Mouse (Mus musculus) CD4-positive helper T cell, adult 2 months (primary cell): ENCODE measurements around the gene Gcnt2.
"Not testable (repeated sequence)": the region's sequence is repeated elsewhere in the genome, so short reads cannot be mapped to it uniquely, and the experiment has no call there.

Source experiments
- DNase-seq: peaks from one replicate; pipeline ENCODE4 v3.0.0-alpha.2; 2012; ENCODE audit warnings: low read depth, missing footprints, low spot score

The Gcnt2 gene

GRCm38 (mm10) chr13:40874021-40874420, 14.5 kb downstream of the Gcnt2 start:
- peak; percentile 17 for DNase-seq

GRCm38 (mm10) chr13:40875415-40875814, 15.9 kb downstream of the Gcnt2 start:
- no peak for DNase-seq

GRCm38 (mm10) chr13:40877589-40877988, 18.0 kb downstream of the Gcnt2 start:
- no peak for DNase-seq

GRCm38 (mm10) chr13:40880557-40880956, 21.0 kb downstream of the Gcnt2 start:
- no peak for DNase-seq

GRCm38 (mm10) chr13:40882606-40883005, 23.1 kb downstream of the Gcnt2 start:
- no peak for DNase-seq

GRCm38 (mm10) chr13:40883903-40884302, 24.3 kb downstream of the Gcnt2 start:
- DNase-seq: no peak

GRCm38 (mm10) chr13:40884878-40885277, 25.3 kb downstream of the Gcnt2 start:
- no peak for DNase-seq

GRCm38 (mm10) chr13:40885935-40886642, 26.5 kb downstream of the Gcnt2 start:
- no peak for DNase-seq

- DNase-seq: no peak
Observed at GRCm38 (mm10) chr13:40886643-40887381, 27.3 kb downstream of the Gcnt2 start.

- no peak for DNase-seq
Observed at GRCm38 (mm10) chr13:40890595-40890994, 31.0 kb downstream of the Gcnt2 start.

- DNase-seq: not testable (repeated sequence)
Observed at GRCm38 (mm10) chr13:40891369-40891768, 31.8 kb downstream of the Gcnt2 start.

- no peak for DNase-seq
Observed at GRCm38 (mm10) chr13:40892043-40892442, 32.5 kb downstream of the Gcnt2 start.

GRCm38 (mm10) chr13:40892547-40892946, 33.0 kb downstream of the Gcnt2 start:
- no peak for DNase-seq

- no peak for DNase-seq
Observed at GRCm38 (mm10) chr13:40893573-40893972, 34.0 kb downstream of the Gcnt2 start.

- DNase-seq: not testable (repeated sequence)
Observed at GRCm38 (mm10) chr13:40898049-40898690, 38.6 kb downstream of the Gcnt2 start.

GRCm38 (mm10) chr13:40898698-40899097, 39.1 kb downstream of the Gcnt2 start:
- no peak for DNase-seq

- DNase-seq: no peak
Observed at GRCm38 (mm10) chr13:40899349-40899993, 39.9 kb downstream of the Gcnt2 start.

- DNase-seq: no peak
Observed at GRCm38 (mm10) chr13:40899994-40900970, 40.7 kb downstream of the Gcnt2 start.

- DNase-seq: no peak
Observed at GRCm38 (mm10) chr13:40901263-40901662, 41.7 kb downstream of the Gcnt2 start.

GRCm38 (mm10) chr13:40901831-40902459, 42.4 kb downstream of the Gcnt2 start:
- DNase-seq: no peak
